Mouse (Mus musculus) kidney, postnatal 0 days (tissue): ENCODE results near the gene Spata20. TPM values are rescaled to one million over a fixed set of nuclear protein-coding genes. Genes with fewer than 3 reads are reported as not detected.

ENCODE experiments used
- ATAC-seq: fragments of 200-750 bp; cut with Nextera tagmentation; replicated peaks from 2 replicates; pipeline ENCODE4 v1.8.0; 2017; ENCODE audit warnings: low read depth, moderate number of reproducible peaks, moderate TSS enrichment, moderate library complexity; ENCODE audit not compliant: low FRiP score
- DNase-seq: peaks from one replicate; pipeline ENCODE4 v3.0.0-alpha.2; 2016; ENCODE audit warnings: low spot score
- H3K27ac ChIP-seq: fragments of 300-500 bp; sonication (generic); 2 replicates; pipeline ENCODE4 v1.5.1; 2014; ENCODE audit warnings: mild to moderate bottlenecking
- H3K27me3 ChIP-seq: fragments of 300-500 bp; sonication (generic); 2 replicates; pipeline ENCODE4 v1.6.1; 2014; ENCODE audit warnings: low read length, mixed read lengths; ENCODE audit not compliant: insufficient read depth
- H3K36me3 ChIP-seq: fragments of 300-500 bp; sonication (generic); 2 replicates; pipeline ENCODE4 v1.6.1; 2014; ENCODE audit warnings: low read length, mixed read lengths; ENCODE audit not compliant: insufficient read depth
- H3K4me1 ChIP-seq: fragments of 300-500 bp; sonication (generic); replicated peaks from 2 replicates; pipeline ENCODE4 v1.6.1; 2014; ENCODE audit warnings: antibody characterized with exemption, low read length, mixed read lengths; ENCODE audit not compliant: insufficient read depth
- H3K4me2 ChIP-seq: fragments of 300-500 bp; sonication (generic); 2 replicates; pipeline ENCODE4 v1.6.1; 2014; ENCODE audit warnings: mild to moderate bottlenecking, low read length, moderate library complexity, mixed read lengths
- H3K4me3 ChIP-seq: fragments of 300-500 bp; sonication (generic); replicated peaks from 2 replicates; pipeline ENCODE4 v1.5.1; 2014; ENCODE audit warnings: low read depth, low read length
- H3K9ac ChIP-seq: fragments of 300-500 bp; sonication (generic); 2 replicates; pipeline ENCODE4 v1.6.1; 2014; ENCODE audit warnings: low read depth, low read length
- H3K9me3 ChIP-seq: fragments of 300-500 bp; sonication (generic); replicated peaks from 2 replicates; pipeline ENCODE4 v1.6.1; 2016; ENCODE audit warnings: low read length, inconsistent platforms, mixed read lengths
- CTCF ChIP-seq: IDR thresholded peaks from 2 replicates; pipeline ENCODE4 v1.5.1; 2016; ENCODE audit warnings: antibody characterized with exemption, low read depth, mild to moderate bottlenecking, moderate library complexity
- WGBS: fragments of 180-500 bp; shearing (Covaris S2); extraction: QIAGEN DNeasy Blood & Tissue Kit; methylation state at CpG from one replicate; pipeline ENCODE4 v1.1.7; 2014; 5-methylcytosine and 5-hydroxymethylcytosine counted together
- polyA plus RNA-seq: library from polyadenylated mRNA; unstranded; fragments of >200 nt; fragmentation: Nextera tagmentation; extraction: Ambion mirVana; gene quantifications from 2 replicates; pipeline ENCODE4 v1.2.1, GENCODE M21; 2015

Spata20 gene
- polyA plus RNA-seq, 1 experiment from 2014 or later = not detected

- Histone ChIP-seq H3K9ac (no peak overlapping the region), H3K36me3 (no peaks in the 10 kb centered on the region), H3K27me3 (no peaks in the 10 kb centered on the region), H3K4me3 (no peak overlapping the region), H3K4me2 (no peak overlapping the region), H3K4me1 (peaks cover 5% of the 10 kb centered on the region; the same call in 1 of the 2 replicates), H3K27ac (peak overlapping the region; percentile 75), H3K9me3 (no peaks in the 10 kb centered on the region)
- DNase-seq (no peak), ATAC-seq (no peak; the same call in 1 of the 2 replicates)
- 75% methylated on average over 10 of the region's 10 CpGs for WGBS
- TF ChIP-seq CTCF = no peak
Measured at GRCm38 (mm10) chr11:94508976-94509375, 23.0 kb upstream of the Spata20 start.

- WGBS = 81% methylated on average over 8 of the region's 8 CpGs
- TF ChIP-seq CTCF = no peak
Measured at GRCm38 (mm10) chr11:94501482-94501881, 15.5 kb upstream of the Spata20 start.

GRCm38 (mm10) chr11:94500362-94500761 lies 14.4 kb upstream of the Spata20 start:
- Histone ChIP-seq H3K4me3 (peak overlapping the region; percentile 44), H3K27ac (peak overlapping the region; percentile 93), H3K9ac (peak overlapping the region; percentile 73), H3K4me1 (peaks cover 8% of the 10 kb centered on the region; the same call in 1 of the 2 replicates), H3K27me3 (no peaks in the 10 kb centered on the region), H3K9me3 (no peaks in the 10 kb centered on the region), H3K4me2 (peak overlapping the region; percentile 65), H3K36me3 (0 out of 2 replicates have a peak, but pooled peaks cover 3% of the 10 kb centered on the region)
- peak; percentile 68 for DNase-seq
- ATAC-seq = no peak
- 19% methylated on average over 8 of the region's 8 CpGs for WGBS
- TF ChIP-seq CTCF = no peak

More at GRCm38 (mm10) chr11:94501482-94501881, 15.5 kb upstream of the Spata20 start:
- H3K4me3 ChIP-seq = no peak overlapping the region
- H3K36me3 ChIP-seq = no peaks in the 10 kb centered on the region
- no peak overlapping the region for H3K27ac ChIP-seq
- H3K9ac ChIP-seq = no peak overlapping the region
- H3K4me2 ChIP-seq = no peak overlapping the region
- H3K4me1 ChIP-seq = peaks cover 8% of the 10 kb centered on the region; the same call in 1 of the 2 replicates
- H3K27me3 ChIP-seq = no peaks in the 10 kb centered on the region
- ATAC-seq = no peak
- no peaks in the 10 kb centered on the region for H3K9me3 ChIP-seq
- peak; percentile 22 for DNase-seq

- 0% methylated on average over 26 of the region's 26 CpGs for WGBS
- peak; percentile 60; the same call in 1 of the 2 replicates for ATAC-seq
- Histone ChIP-seq H3K27ac (peak within 1 kb of the TSS; percentile 93), H3K4me2 (peak within 1 kb of the TSS; percentile 65), H3K27me3 (no peaks in the 10 kb centered on the region), H3K36me3 (peaks cover 3% of the 10 kb centered on the region; the same call in 1 of the 2 replicates), H3K4me1 (peaks cover 8% of the 10 kb centered on the region; the same call in 1 of the 2 replicates), H3K9ac (peak within 1 kb of the TSS; percentile 73), H3K9me3 (no peaks in the 10 kb centered on the region), H3K4me3 (peak within 1 kb of the TSS; percentile 44)
- no peak for TF ChIP-seq CTCF
- peak; percentile 84 for DNase-seq
Measured at GRCm38 (mm10) chr11:94499661-94500152, 13.7 kb upstream of the Spata20 start, which contains the start of gene Epn3. TSS of gene Epn3 (minus strand) at chr11:94499974.

- DNase-seq (no peak), ATAC-seq (no peak; the same call in 1 of the 2 replicates)
- TF ChIP-seq CTCF = no peak
- Histone ChIP-seq H3K27ac (peak overlapping the region; percentile 93), H3K9ac (peak overlapping the region; percentile 73), H3K4me1 (peaks cover 8% of the 10 kb centered on the region; the same call in 1 of the 2 replicates), H3K36me3 (peaks cover 9% of the 10 kb centered on the region; the same call in 1 of the 2 replicates), H3K27me3 (no peaks in the 10 kb centered on the region), H3K4me2 (peak overlapping the region; percentile 65), H3K4me3 (peak overlapping the region; percentile 44), H3K9me3 (no peaks in the 10 kb centered on the region)
- WGBS = 0% methylated on average over 2 of the region's 2 CpGs
Measured at GRCm38 (mm10) chr11:94499035-94499434, 13.1 kb upstream of the Spata20 start.

- 13% methylated on average over 19 of the region's 19 CpGs for WGBS
- DNase-seq = peak; percentile 61
- H3K27ac ChIP-seq = peak overlapping the region; percentile 93
- H3K4me3 ChIP-seq = peak overlapping the region; percentile 44
- H3K9ac ChIP-seq = peak overlapping the region; percentile 73
- TF ChIP-seq CTCF = no peak
- H3K9me3 ChIP-seq = no peaks in the 10 kb centered on the region
- peaks cover 11% of the 10 kb centered on the region; the same call in 1 of the 2 replicates for H3K4me1 ChIP-seq
- H3K36me3 ChIP-seq = peaks cover 13% of the 10 kb centered on the region; the same call in 1 of the 2 replicates
- peak; percentile 42 for ATAC-seq
- no peaks in the 10 kb centered on the region for H3K27me3 ChIP-seq
- H3K4me2 ChIP-seq = peak overlapping the region; percentile 65
Measured at GRCm38 (mm10) chr11:94498093-94498996, 12.4 kb upstream of the Spata20 start.
